9 mouse cellular contexts compared by ENCODE assay signal in the genomic region with DNA sequence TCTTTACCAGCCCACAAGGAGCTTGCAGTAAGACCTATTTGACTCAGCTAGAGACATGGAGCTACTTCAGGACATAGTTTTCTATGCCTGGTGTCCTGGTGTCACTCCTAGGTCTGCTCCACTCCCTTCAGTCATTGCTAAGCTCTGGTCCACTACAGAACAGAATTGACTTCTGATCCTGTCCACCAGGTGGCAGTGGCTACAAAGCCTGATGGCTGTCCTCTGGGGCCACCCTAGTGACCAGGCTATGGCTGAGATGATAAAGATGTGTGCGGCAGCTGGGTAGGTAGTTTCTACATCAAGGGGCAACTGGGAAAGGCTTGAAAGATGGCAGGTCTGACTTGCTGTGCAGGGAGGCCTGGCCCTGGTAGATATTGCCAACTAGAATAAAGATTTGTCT. TPM values are rescaled to one million over a fixed set of nuclear protein-coding genes. Genes with fewer than 3 reads are reported as not detected.
DNase-seq lines count a peak whose midpoint lies in the region; ATAC-seq and TF ChIP-seq lines count a peak whose summit lies in the region.
"Had no signal": no experiment of that assay in that cellular context is flagged by ENCODE, and none has a peak within 500 bp of the region (broad histone marks: within the 10 kb centered on the region; RNA-seq: fewer than 3 reads in every experiment).

No protein-coding gene starts in this region.

- DNase-seq in heart, adult 11 months = peak; percentile 94
- DNase-seq in brain, adult 2 months (ENCODE audit: low read depth, low spot score) = peak; percentile 80
- peak; percentile 72 for DNase-seq in hindbrain, embryonic 10.5 days (ENCODE audit: low spot score)
- DNase-seq in layer of hippocampus, adult 2 months (ENCODE audit: low spot score in 2 of 2) = peak; percentile 49 to 53
- DNase-seq in lung, postnatal 36 days = peak; percentile 89
- DNase-seq in retina, postnatal 7 days (ENCODE audit: low read depth, low spot score) = peak; percentile 61

- H3K4me3 ChIP-seq in heart, embryonic 11.5 days (ENCODE audit: low read depth, low read length) = no peak overlapping the region
- no peak overlapping the region for H3K4me3 ChIP-seq in hindbrain, embryonic 10.5 days
- no peak overlapping the region for H3K4me3 ChIP-seq in layer of hippocampus, adult 2 months
- H3K4me3 ChIP-seq: limb, embryonic 15.5 days had no signal

- H3K9ac ChIP-seq in heart, embryonic 11.5 days (ENCODE audit: low read depth, low read length) = no peak overlapping the region
- H3K9ac ChIP-seq: limb, embryonic 15.5 days had no signal

- no peak overlapping the region for H3K4me2 ChIP-seq in heart, embryonic 11.5 days
- H3K4me2 ChIP-seq: limb, embryonic 15.5 days had no signal

- H3K36me3 ChIP-seq in heart, embryonic 11.5 days (ENCODE audit: control insufficient read depth, insufficient read depth, low read length) = no peaks in the 10 kb centered on the region
- H3K36me3 ChIP-seq in hindbrain, embryonic 10.5 days = peaks cover 29% of the 10 kb centered on the region

- H3K27ac ChIP-seq in heart, embryonic 11.5 days (ENCODE audit: low read depth, low read length) = no peak overlapping the region
- no peak overlapping the region for H3K27ac ChIP-seq in hindbrain, embryonic 10.5 days
- no peak overlapping the region for H3K27ac ChIP-seq in layer of hippocampus, adult 2 months
- H3K27ac ChIP-seq: limb, embryonic 15.5 days had no signal

- H3K9me3 ChIP-seq in heart, embryonic 11.5 days (replicated peaks; ENCODE audit: control insufficient read depth, low read length) = no peaks in the 10 kb centered on the region
- no peaks in the 10 kb centered on the region for H3K9me3 ChIP-seq in hindbrain, embryonic 10.5 days
- H3K9me3 ChIP-seq: limb, embryonic 15.5 days had no signal

- no peak for ATAC-seq in heart, embryonic 11.5 days (replicated peaks; ENCODE audit: insufficient number of reproducible peaks, low FRiP score, low TSS enrichment)
- ATAC-seq in erythroblast, adult 5-6 weeks (replicated peaks; ENCODE audit: low FRiP score, poor library complexity, severe bottlenecking) = peak; percentile 68

- H3K27me3 ChIP-seq in heart, embryonic 11.5 days (ENCODE audit: control insufficient read depth, insufficient read depth, low read length) = no peaks in the 10 kb centered on the region
- no peaks in the 10 kb centered on the region for H3K27me3 ChIP-seq in hindbrain, embryonic 10.5 days (ENCODE audit: insufficient read depth, poor library complexity, severe bottlenecking)
- H3K27me3 ChIP-seq: limb, embryonic 15.5 days had no signal

- WGBS in heart, embryonic 11.5 days (ENCODE audit: insufficient replicate concordance) = 27% methylated on average over 1 of the region's 1 CpGs
- 67% methylated on average over 1 of the region's 1 CpGs for WGBS in hindbrain, embryonic 10.5 days

- H3K4me1 ChIP-seq in heart, embryonic 11.5 days (ENCODE audit: control insufficient read depth, insufficient read depth, low read length) = 0 out of 2 replicates have a peak, but pooled peaks cover 2% of the 10 kb centered on the region
- 0 out of 2 replicates have a peak, but pooled peaks cover 7% of the 10 kb centered on the region for H3K4me1 ChIP-seq in hindbrain, embryonic 10.5 days (replicated peaks)
- H3K4me1 ChIP-seq: limb, embryonic 15.5 days had no signal

- TF ChIP-seq CTCF in layer of hippocampus, adult 2 months (conservative IDR thresholded peaks at IDR 0.05) = peak; percentile 87

RNA-seq across cellular contexts. Expression of gene Slc45a1, which starts 26.5 kb away (rescaled TPM):
- 0.04 TPM in 1 of 2 replicates, not detected in the other for polyA plus RNA-seq in heart, embryonic 11.5 days (2014; fragmentation: Nextera tagmentation; extraction: Ambion mirVana)
- total RNA-seq in erythroblast, adult 5-6 weeks (2015; ENCODE audit: low replicate concordance) = not detected in 2 replicates
- not detected in 2 replicates for total RNA-seq in erythroblast, adult 5-6 weeks (2017; ENCODE audit: low replicate concordance)
- 2.9 and 8.4 TPM in 2 replicates for polyA plus RNA-seq in hindbrain, embryonic 10.5 days (2016; fragmentation: Nextera tagmentation; extraction: Ambion mirVana)
- 10 to 100 TPM; 39.7 to 40.1 TPM for total RNA-seq in layer of hippocampus, adult 2 months (2021)

Comparison
In these comparisons a context has a peak if more than half of its experiments do, and no peak if none do; other contexts are left out.
1. RNA of gene Slc45a1, which starts 26.5 kb away (total RNA-seq): 39.7 to 40.1 TPM in layer of hippocampus, adult 2 months; not detected in erythroblast, adult 5-6 weeks; every median in the first group is over 10 times any median in the second.
2. Peak in every context shown above with its lines, with median percentiles within 50 percentile points of each other: DNase-seq.